Mouse (Mus musculus) embryonic facial prominence, embryonic 11.5 days (tissue): ENCODE data around the gene Olfr222. TPM values are rescaled to one million over a fixed set of nuclear protein-coding genes. Genes with fewer than 3 reads are reported as not detected.
A peak's percentile ranks its signal among the peaks of the same experiment; 100 is the strongest.

Experiments used
- ATAC-seq: fragments of 200-750 bp; cut with Nextera tagmentation; replicated peaks from 2 replicates; pipeline ENCODE4 v1.8.0; 2017; ENCODE audit warnings: low read depth; ENCODE audit not compliant: insufficient number of reproducible peaks, low FRiP score, low TSS enrichment
- DNase-seq: peaks from one replicate; pipeline ENCODE4 v3.0.0-alpha.2; 2015; ENCODE audit warnings: low spot score
- H3K27ac ChIP-seq: fragments of 300-500 bp; sonication (generic); replicated peaks from 2 replicates; pipeline ENCODE4 v1.5.1; 2014; ENCODE audit warnings: mild to moderate bottlenecking, low read depth, low read length, control low read depth
- H3K27me3 ChIP-seq: fragments of 300-500 bp; sonication (generic); 2 replicates; pipeline ENCODE4 v1.6.1; 2014; ENCODE audit warnings: mild to moderate bottlenecking, low read length, moderate library complexity, mixed read lengths; ENCODE audit not compliant: control insufficient read depth, insufficient read depth
- H3K36me3 ChIP-seq: fragments of 300-500 bp; sonication (generic); replicated peaks from 2 replicates; pipeline ENCODE4 v1.6.1; 2014; ENCODE audit warnings: low read depth, mild to moderate bottlenecking, low read length, moderate library complexity, mixed read lengths; ENCODE audit not compliant: control insufficient read depth, insufficient read depth
- H3K4me1 ChIP-seq: fragments of 300-500 bp; sonication (generic); 2 replicates; pipeline ENCODE4 v1.6.1; 2014; ENCODE audit warnings: low read length, mixed read lengths; ENCODE audit not compliant: control insufficient read depth, insufficient read depth
- H3K4me2 ChIP-seq: fragments of 300-500 bp; sonication (generic); 2 replicates; pipeline ENCODE4 v1.6.1; 2014; ENCODE audit warnings: low read depth, mild to moderate bottlenecking, control low read depth, low read length, moderate library complexity
- H3K4me3 ChIP-seq: fragments of 300-500 bp; sonication (generic); 2 replicates; pipeline ENCODE4 v1.5.1; 2014; ENCODE audit warnings: low read depth, low read length, control low read depth
- H3K9ac ChIP-seq: fragments of 300-500 bp; sonication (generic); replicated peaks from 2 replicates; pipeline ENCODE4 v1.6.1; 2014; ENCODE audit warnings: mild to moderate bottlenecking, control low read depth, low read length
- H3K9me3 ChIP-seq: fragments of 300-500 bp; sonication (generic); replicated peaks from 2 replicates; pipeline ENCODE4 v1.6.1; 2016; ENCODE audit warnings: mild to moderate bottlenecking, low read length, inconsistent platforms, mixed read lengths; ENCODE audit not compliant: control insufficient read depth
- WGBS: fragments of 180-500 bp; shearing (Covaris S2); extraction: QIAGEN DNeasy Blood & Tissue Kit; methylation state at CpG from one replicate; pipeline ENCODE4 v1.1.7; 2014; 5-methylcytosine and 5-hydroxymethylcytosine counted together
- polyA plus RNA-seq: library from polyadenylated mRNA; unstranded; fragments of >200 nt; fragmentation: Nextera tagmentation; extraction: Ambion mirVana; gene quantifications from 2 replicates; pipeline ENCODE4 v1.2.1, GENCODE M21; 2014

Olfr222 gene
- polyA plus RNA-seq, 1 experiment from 2014 or later, result not detected

- no peaks in the 10 kb centered on the region for H3K9me3 ChIP-seq
- no peak within 1 kb of the TSS for H3K9ac ChIP-seq
- WGBS, result 44% methylated on average over 8 of the region's 8 CpGs
- no peaks in the 10 kb centered on the region for H3K27me3 ChIP-seq
- H3K36me3 ChIP-seq, result no peaks in the 10 kb centered on the region
- ATAC-seq (no peak), DNase-seq (peak; percentile 44)
- H3K27ac ChIP-seq, result no peak within 1 kb of the TSS
- H3K4me3 ChIP-seq, result no peak within 1 kb of the TSS
- H3K4me1 ChIP-seq, result no peaks in the 10 kb centered on the region
- no peak within 1 kb of the TSS for H3K4me2 ChIP-seq
Measured at GRCm38 (mm10) chr11:59526472-59527080, 49.5 kb downstream of the Olfr222 start, which contains the start of gene Zkscan17. Gene Zkscan17 (minus strand): TSS chr11:59526751.

GRCm38 (mm10) chr11:59525237-59525636 is 50.8 kb downstream of the Olfr222 start:
- no peaks in the 10 kb centered on the region for H3K9me3 ChIP-seq
- DNase-seq (peak; percentile 82), ATAC-seq (no peak)
- H3K27ac ChIP-seq, result no peak overlapping the region
- H3K9ac ChIP-seq, result no peak overlapping the region
- H3K4me1 ChIP-seq, result no peaks in the 10 kb centered on the region
- no peaks in the 10 kb centered on the region for H3K27me3 ChIP-seq
- H3K4me2 ChIP-seq, result no peak overlapping the region
- WGBS, result 13% methylated on average over 10 of the region's 10 CpGs
- H3K4me3 ChIP-seq, result no peak overlapping the region
- H3K36me3 ChIP-seq, result no peaks in the 10 kb centered on the region

GRCm38 (mm10) chr11:59524150-59524549 is 51.9 kb downstream of the Olfr222 start:
- WGBS, result 95% methylated on average over 2 of the region's 2 CpGs
- Histone ChIP-seq H3K27ac (no peak overlapping the region), H3K27me3 (no peaks in the 10 kb centered on the region), H3K9me3 (no peaks in the 10 kb centered on the region), H3K4me2 (no peak overlapping the region), H3K4me1 (no peaks in the 10 kb centered on the region), H3K4me3 (no peak overlapping the region), H3K36me3 (no peaks in the 10 kb centered on the region), H3K9ac (no peak overlapping the region)
- ATAC-seq, result no peak
- no peak for DNase-seq

Other genes with a start within 250 kb of the Olfr222 start
- 0.17 TPM in 1 of 2 replicates, not detected in the other for gene Prss38, start 200.6 kb downstream of the Olfr222 start, polyA plus RNA-seq
- gene Jmjd4, start 126.2 kb downstream of the Olfr222 start, polyA plus RNA-seq, result 16.1 and 16.2 TPM in 2 replicates
- 177 and 191 TPM in 2 replicates for gene Snap47, start 125.0 kb downstream of the Olfr222 start, polyA plus RNA-seq
- 10.3 and 11.8 TPM in 2 replicates for gene Zfp867, start 103.8 kb downstream of the Olfr222 start, polyA plus RNA-seq
- 21.5 and 23.0 TPM in 2 replicates for gene Zkscan17, start 49.5 kb downstream of the Olfr222 start, polyA plus RNA-seq
- 0.11 and 0.13 TPM in 2 replicates for gene Nlrp3, start 34.7 kb downstream of the Olfr222 start, polyA plus RNA-seq
- gene Olfr223, start 17.1 kb upstream of the Olfr222 start, polyA plus RNA-seq, result not detected in 2 replicates
- 63.9 and 64.8 TPM in 2 replicates for gene Mprip, start 85.1 kb upstream of the Olfr222 start, polyA plus RNA-seq
- 1.2 and 1.4 TPM in 2 replicates for gene Pld6, start 211.4 kb upstream of the Olfr222 start, polyA plus RNA-seq
- 23.9 and 26.1 TPM in 2 replicates for gene Flcn, start 233.8 kb upstream of the Olfr222 start, polyA plus RNA-seq